Mouse (Mus musculus) intestine, embryonic 16.5 days (tissue): Measurements from ENCODE around the gene Spock3. TPM values are rescaled to one million over a fixed set of nuclear protein-coding genes. Genes with fewer than 3 reads are reported as not detected.

Experiments used
- ATAC-seq: fragments of 200-750 bp; cut with Nextera tagmentation; 2 replicates; pipeline ENCODE4 v1.8.0; 2017; ENCODE audit warnings: moderate TSS enrichment, moderate library complexity
- H3K27ac ChIP-seq: fragments of 300-500 bp; sonication (generic); 2 replicates; pipeline ENCODE4 v1.5.1; 2014; ENCODE audit warnings: mild to moderate bottlenecking, low read length
- H3K27me3 ChIP-seq: fragments of 300-500 bp; sonication (generic); replicated peaks from 2 replicates; pipeline ENCODE4 v1.6.1; 2014; ENCODE audit warnings: low read length, control low read depth, mixed read lengths; ENCODE audit not compliant: control insufficient read depth, insufficient read depth
- H3K36me3 ChIP-seq: fragments of 300-500 bp; sonication (generic); 2 replicates; pipeline ENCODE4 v1.6.1; 2014; ENCODE audit warnings: low read length, control low read depth; ENCODE audit not compliant: control insufficient read depth, insufficient read depth
- H3K4me1 ChIP-seq: fragments of 300-500 bp; sonication (generic); 2 replicates; pipeline ENCODE4 v1.6.1; 2014; ENCODE audit warnings: low read length, control low read depth, mixed read lengths; ENCODE audit not compliant: control insufficient read depth, insufficient read depth
- H3K4me2 ChIP-seq: fragments of 300-500 bp; sonication (generic); 2 replicates; pipeline ENCODE4 v1.6.1; 2014; ENCODE audit warnings: low read depth, low read length, control low read depth
- H3K4me3 ChIP-seq: fragments of 300-500 bp; sonication (generic); 2 replicates; pipeline ENCODE4 v1.5.1; 2014; ENCODE audit warnings: mild to moderate bottlenecking, low read length
- H3K9ac ChIP-seq: fragments of 300-500 bp; sonication (generic); 2 replicates; pipeline ENCODE4 v1.6.1; 2014; ENCODE audit warnings: low read depth, low read length
- H3K9me3 ChIP-seq: fragments of 300-500 bp; sonication (generic); 2 replicates; pipeline ENCODE4 v1.6.1; 2016; ENCODE audit warnings: low read length, control low read depth; ENCODE audit not compliant: control insufficient read depth
- WGBS: fragments of 180-500 bp; shearing (Covaris S2); extraction: QIAGEN DNeasy Blood & Tissue Kit; methylation state at CpG from one replicate; pipeline ENCODE4 v1.1.7; 2014; 5-methylcytosine and 5-hydroxymethylcytosine counted together
- polyA plus RNA-seq: library from polyadenylated mRNA; unstranded; fragments of >200 nt; fragmentation: Nextera tagmentation; extraction: Ambion mirVana; gene quantifications from 2 replicates; pipeline ENCODE4 v1.2.1, GENCODE M21; 2015

Gene Spock3
- 10.8 and 11.7 TPM in 2 replicates for polyA plus RNA-seq

GRCm38 (mm10) chr8:62950709-62951108, at the start of gene Spock3:
Spock3 (plus strand) TSS chr8:62951009.
- Histone ChIP-seq H3K27me3 (no peaks in the 10 kb centered on the region), H3K9me3 (no peaks in the 10 kb centered on the region), H3K4me2 (peak within 1 kb of the TSS; percentile 95), H3K4me1 (peaks cover 7% of the 10 kb centered on the region), H3K27ac (no peak within 1 kb of the TSS), H3K4me3 (peak within 1 kb of the TSS; percentile 54), H3K9ac (peak within 1 kb of the TSS; percentile 63), H3K36me3 (no peaks in the 10 kb centered on the region)
- ATAC-seq: peak; percentile 45
- WGBS: 35% methylated on average over 2 of the region's 2 CpGs

GRCm38 (mm10) chr8:62951173-62952134, 645 bp downstream of the Spock3 start:
- no peaks in the 10 kb centered on the region for H3K36me3 ChIP-seq
- H3K4me3 ChIP-seq: peak overlapping the region; percentile 54
- H3K9me3 ChIP-seq: no peaks in the 10 kb centered on the region
- H3K4me1 ChIP-seq: peaks cover 7% of the 10 kb centered on the region
- no peaks in the 10 kb centered on the region for H3K27me3 ChIP-seq
- peak; percentile 86 for ATAC-seq
- H3K9ac ChIP-seq: peak overlapping the region; percentile 63
- under 1% methylated on average over 50 of the region's 50 CpGs for WGBS
- peak overlapping the region; percentile 95 for H3K4me2 ChIP-seq
- H3K27ac ChIP-seq: no peak overlapping the region

- H3K36me3 ChIP-seq: no peaks in the 10 kb centered on the region
- peak overlapping the region; percentile 54; the same call in 1 of the 2 replicates for H3K4me3 ChIP-seq
- 21% methylated on average over 3 of the region's 3 CpGs for WGBS
- no peaks in the 10 kb centered on the region for H3K27me3 ChIP-seq
- no peak overlapping the region for H3K4me2 ChIP-seq
- peaks cover 7% of the 10 kb centered on the region for H3K4me1 ChIP-seq
- no peaks in the 10 kb centered on the region for H3K9me3 ChIP-seq
- no peak for ATAC-seq
- no peak overlapping the region for H3K27ac ChIP-seq
- H3K9ac ChIP-seq: no peak overlapping the region
Measured at GRCm38 (mm10) chr8:62952481-62952880, 1.7 kb downstream of the Spock3 start.

- 88% methylated on average over 3 of the region's 3 CpGs for WGBS
- Histone ChIP-seq H3K4me3 (no peak overlapping the region), H3K36me3 (no peaks in the 10 kb centered on the region), H3K4me1 (no peaks in the 10 kb centered on the region), H3K27ac (no peak overlapping the region), H3K27me3 (no peaks in the 10 kb centered on the region), H3K9ac (no peak overlapping the region), H3K4me2 (no peak overlapping the region), H3K9me3 (no peaks in the 10 kb centered on the region)
- ATAC-seq: peak; percentile 80
Measured at GRCm38 (mm10) chr8:62962608-62963007, 11.8 kb downstream of the Spock3 start.

- Histone ChIP-seq H3K4me2 (no peak overlapping the region), H3K9ac (no peak overlapping the region), H3K36me3 (no peaks in the 10 kb centered on the region), H3K27ac (no peak overlapping the region), H3K4me1 (no peaks in the 10 kb centered on the region), H3K9me3 (no peaks in the 10 kb centered on the region), H3K4me3 (no peak overlapping the region), H3K27me3 (no peaks in the 10 kb centered on the region)
- WGBS: 67% methylated on average over 2 of the region's 2 CpGs
- ATAC-seq: no peak
Measured at GRCm38 (mm10) chr8:62969802-62970372, 19.1 kb downstream of the Spock3 start.

GRCm38 (mm10) chr8:63088984-63089383, 138.2 kb downstream of the Spock3 start:
- H3K27me3 ChIP-seq: no peaks in the 10 kb centered on the region
- no peaks in the 10 kb centered on the region for H3K4me1 ChIP-seq
- ATAC-seq: no peak
- H3K9me3 ChIP-seq: no peaks in the 10 kb centered on the region
- WGBS: 75% methylated on average over 3 of the region's 3 CpGs
- H3K4me3 ChIP-seq: no peak overlapping the region
- no peak overlapping the region for H3K4me2 ChIP-seq
- H3K9ac ChIP-seq: no peak overlapping the region
- H3K36me3 ChIP-seq: no peaks in the 10 kb centered on the region
- no peak overlapping the region for H3K27ac ChIP-seq

GRCm38 (mm10) chr8:63098200-63098599, 147.4 kb downstream of the Spock3 start:
- Histone ChIP-seq H3K27ac (no peak overlapping the region), H3K4me2 (no peak overlapping the region), H3K36me3 (no peaks in the 10 kb centered on the region), H3K9ac (no peak overlapping the region), H3K9me3 (no peaks in the 10 kb centered on the region), H3K27me3 (no peaks in the 10 kb centered on the region), H3K4me1 (no peaks in the 10 kb centered on the region), H3K4me3 (no peak overlapping the region)
- ATAC-seq: no peak
- 64% methylated on average over 2 of the region's 2 CpGs for WGBS

GRCm38 (mm10) chr8:63109761-63110160, 159.0 kb downstream of the Spock3 start:
- no peak overlapping the region for H3K9ac ChIP-seq
- ATAC-seq: no peak
- WGBS: 51% methylated on average over 1 of the region's 1 CpGs
- H3K4me1 ChIP-seq: no peaks in the 10 kb centered on the region
- no peak overlapping the region for H3K27ac ChIP-seq
- H3K4me2 ChIP-seq: no peak overlapping the region
- no peaks in the 10 kb centered on the region for H3K27me3 ChIP-seq
- no peaks in the 10 kb centered on the region for H3K36me3 ChIP-seq
- no peaks in the 10 kb centered on the region for H3K9me3 ChIP-seq
- no peak overlapping the region for H3K4me3 ChIP-seq

- H3K4me3 ChIP-seq: no peak overlapping the region
- no peaks in the 10 kb centered on the region for H3K4me1 ChIP-seq
- H3K4me2 ChIP-seq: no peak overlapping the region
- no peaks in the 10 kb centered on the region for H3K9me3 ChIP-seq
- no peak overlapping the region for H3K27ac ChIP-seq
- no peak overlapping the region for H3K9ac ChIP-seq
- 74% methylated on average over 1 of the region's 1 CpGs for WGBS
- H3K36me3 ChIP-seq: no peaks in the 10 kb centered on the region
- ATAC-seq: no peak
- H3K27me3 ChIP-seq: no peaks in the 10 kb centered on the region
Measured at GRCm38 (mm10) chr8:63112919-63113318, 162.1 kb downstream of the Spock3 start.
